Mouse (Mus musculus) CH12.LX (cell line): ENCODE data around the gene Nfia.

Source experiments
- CHD1 ChIP-seq: IDR thresholded peaks from 2 replicates; pipeline ENCODE4 v1.6.1; 2012; ENCODE audit warnings: low read depth, low read length, improper control_type of control experiment, inconsistent platforms
- CTCF ChIP-seq, 2 experiments: IDR thresholded peaks in 1 of 2; conservative IDR thresholded peaks in 1 of 2; 2 replicates each; pipeline ENCODE4 v1.5.1; 2011 to 2012; ENCODE audit warnings: low read depth in 2 of 2, low read length in 2 of 2, improper control_type of control experiment in 1 of 2, inconsistent platforms in 1 of 2, mild to moderate bottlenecking in 1 of 2, moderate library complexity in 1 of 2
- ELF1 ChIP-seq: IDR thresholded peaks from 2 replicates; pipeline ENCODE4 v1.6.1; 2014; ENCODE audit warnings: low read depth, mild to moderate bottlenecking, inconsistent platforms, low read length, improper control_type of control experiment
- EP300 ChIP-seq: IDR thresholded peaks from 2 replicates; pipeline ENCODE4 v1.6.1; 2011; ENCODE audit warnings: low read length, improper control_type of control experiment
- GABPA ChIP-seq: IDR thresholded peaks from 2 replicates; pipeline ENCODE4 v1.6.1; 2012; ENCODE audit warnings: low read depth, low read length, improper control_type of control experiment, inconsistent platforms; ENCODE audit not compliant: insufficient replicate concordance
- JUND ChIP-seq: conservative IDR thresholded peaks from 2 replicates; pipeline ENCODE4 v1.6.1; 2011; ENCODE audit warnings: low read depth, low read length, improper control_type of control experiment
- KAT2A ChIP-seq: IDR thresholded peaks from 2 replicates; pipeline ENCODE4 v1.6.1; 2012; ENCODE audit warnings: low read length, improper control_type of control experiment, inconsistent platforms; ENCODE audit not compliant: insufficient replicate concordance
- MAFK ChIP-seq: IDR thresholded peaks from 2 replicates; pipeline ENCODE4 v1.6.1; 2011; ENCODE audit warnings: low read length, improper control_type of control experiment; ENCODE audit not compliant: insufficient replicate concordance
- POLR2A ChIP-seq: IDR thresholded peaks from 2 replicates; pipeline ENCODE4 v1.6.1; 2011; ENCODE audit warnings: low read depth, mild to moderate bottlenecking, improper control_type of control experiment, low read length
- SIN3A ChIP-seq: IDR thresholded peaks from 2 replicates; pipeline ENCODE4 v1.6.1; 2012; ENCODE audit warnings: low read length, improper control_type of control experiment, inconsistent platforms
- TCF12 ChIP-seq: IDR thresholded peaks from 2 replicates; pipeline ENCODE4 v1.6.1; 2014; ENCODE audit warnings: low read depth, mild to moderate bottlenecking, inconsistent platforms, low read length, improper control_type of control experiment
- UBTF ChIP-seq: IDR thresholded peaks from 2 replicates; pipeline ENCODE4 v1.6.1; 2012; ENCODE audit warnings: low read depth, mild to moderate bottlenecking, inconsistent platforms, low read length, improper control_type of control experiment, moderate library complexity
- USF1 ChIP-seq: IDR thresholded peaks from 2 replicates; pipeline ENCODE4 v1.6.1; 2014; ENCODE audit warnings: low read depth, mild to moderate bottlenecking, inconsistent platforms, low read length, improper control_type of control experiment
- ZC3H11A ChIP-seq: IDR thresholded peaks from 2 replicates; pipeline ENCODE4 v1.6.1; 2012; ENCODE audit warnings: low read depth, mild to moderate bottlenecking, inconsistent platforms, low read length, improper control_type of control experiment

DNA sequence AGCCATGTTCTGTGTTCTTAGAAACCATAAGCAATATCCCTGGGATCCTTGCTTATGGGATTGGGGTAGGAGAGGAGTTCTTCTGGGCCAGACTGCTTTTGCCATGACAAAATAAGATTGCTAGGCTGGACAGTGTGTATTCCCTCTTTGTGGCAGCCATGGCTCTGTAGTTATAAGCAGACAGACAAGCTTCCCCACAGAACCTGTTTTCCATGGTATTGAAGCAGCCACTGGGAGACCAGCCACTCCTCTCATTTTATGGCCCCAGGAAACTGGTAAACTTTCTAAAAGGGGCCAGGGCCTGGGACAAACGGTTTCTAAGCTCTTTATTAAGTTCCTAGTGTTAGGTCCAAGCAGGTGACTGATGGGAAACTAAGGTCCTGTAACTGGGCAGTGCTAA lies 309.4 kb downstream of the Nfia start:
- TF ChIP-seq UBTF (no peak), CTCF (conservative IDR thresholded peaks at IDR 0.05 in 1 of 2, IDR thresholded peaks at IDR 0.05 in 1 of 2; ENCODE audit: low read depth in 2 of 2, low read length in 2 of 2) (no peak), GABPA (no peak), CHD1 (no peak), USF1 (no peak), ELF1 (no peak), SIN3A (no peak), EP300 (no peak), ZC3H11A (no peak), MAFK (no peak), POLR2A (no peak), JUND (no peak), TCF12 (no peak), KAT2A (no peak)
